Mouse (Mus musculus) MEL (cell line): ENCODE data around the gene Cpeb2. TPM values are rescaled to one million over a fixed set of nuclear protein-coding genes. Genes with fewer than 3 reads are reported as not detected.

Experiments
- DNase-seq: peaks from one replicate; pipeline ENCODE4 v3.0.0; 2011; ENCODE audit warnings: low read depth, low spot score
- H3K27ac ChIP-seq: 2 replicates; pipeline ENCODE4 v1.5.1; 2012; ENCODE audit warnings: low read depth, mild to moderate bottlenecking, control low read depth, low read length, moderate library complexity; ENCODE audit not compliant: control insufficient read depth
- H3K27me3 ChIP-seq, 2 experiments: fragments of 150-350 bp in 1 of 2; sonication (generic) in 1 of 2; 2 replicates each; pipeline ENCODE4 v1.6.1; 2012; ENCODE audit warnings: low read length in 2 of 2, mild to moderate bottlenecking in 2 of 2, improper control_type of control experiment in 1 of 2, moderate library complexity in 1 of 2; ENCODE audit not compliant: insufficient read depth in 2 of 2, control insufficient read depth in 1 of 2
- H3K36me3 ChIP-seq, 2 experiments: 2 replicates each; pipeline ENCODE4 v1.6.1; 2012 to 2014; ENCODE audit warnings: low read length in 2 of 2, improper control_type of control experiment in 1 of 2, inconsistent platforms in 1 of 2, mild to moderate bottlenecking in 1 of 2; ENCODE audit not compliant: insufficient read depth in 2 of 2, control insufficient read depth in 1 of 2
- H3K4me1 ChIP-seq, 2 experiments: fragments of 150-350 bp in 1 of 2; sonication (generic) in 1 of 2; 2 replicates each; pipeline ENCODE4 v1.6.1; 2012; ENCODE audit warnings: low read length in 2 of 2, improper control_type of control experiment in 1 of 2, mild to moderate bottlenecking in 1 of 2; ENCODE audit not compliant: insufficient read depth in 2 of 2, control insufficient read depth in 1 of 2
- H3K4me3 ChIP-seq, 2 experiments: fragments of 150-350 bp in 1 of 2; sonication (generic) in 1 of 2; 2 replicates each; pipeline ENCODE4 v1.5.1; 2012; ENCODE audit warnings: low read depth in 2 of 2, low read length in 2 of 2, mild to moderate bottlenecking in 2 of 2, moderate library complexity in 2 of 2, control low read depth in 1 of 2, improper control_type of control experiment in 1 of 2; ENCODE audit not compliant: control insufficient read depth in 1 of 2, insufficient read depth in 1 of 2
- H3K79me2 ChIP-seq: 2 replicates; pipeline ENCODE4 v1.6.1; 2012; ENCODE audit warnings: mild to moderate bottlenecking, low read length, moderate library complexity; ENCODE audit not compliant: control insufficient read depth, poor library complexity, insufficient read depth
- H3K9ac ChIP-seq: 2 replicates; pipeline ENCODE4 v1.6.1; 2012; ENCODE audit warnings: low read depth, mild to moderate bottlenecking, control low read depth, low read length, moderate library complexity; ENCODE audit not compliant: control insufficient read depth, poor library complexity, severe bottlenecking
- H3K9me3 ChIP-seq: fragments of 150-350 bp; sonication (generic); replicated peaks from 2 replicates; pipeline ENCODE4 v1.6.1; 2012; ENCODE audit warnings: mild to moderate bottlenecking, low read length, improper control_type of control experiment, moderate library complexity; ENCODE audit not compliant: insufficient read depth
- E2F4 ChIP-seq: IDR thresholded peaks from 2 replicates; pipeline ENCODE4 v1.6.1; 2011; ENCODE audit warnings: low read depth, low read length, improper control_type of control experiment, borderline replicate concordance
- EP300 ChIP-seq, 2 experiments: IDR thresholded peaks; 2 replicates each; pipeline ENCODE4 v1.6.1; 2011; ENCODE audit warnings: improper control_type of control experiment in 2 of 2, low read length in 2 of 2, low read depth in 1 of 2, mild to moderate bottlenecking in 1 of 2
- ETS1 ChIP-seq: IDR thresholded peaks from 2 replicates; pipeline ENCODE4 v1.6.1; 2012; ENCODE audit warnings: low read depth, mild to moderate bottlenecking, inconsistent platforms, low read length, improper control_type of control experiment, moderate library complexity
- GABPA ChIP-seq: IDR thresholded peaks from 2 replicates; pipeline ENCODE4 v1.6.1; 2012; ENCODE audit warnings: low read depth, mild to moderate bottlenecking, inconsistent platforms, low read length, improper control_type of control experiment, moderate library complexity
- GATA1 ChIP-seq: IDR thresholded peaks from 2 replicates; pipeline ENCODE4 v1.6.1; 2011; ENCODE audit warnings: low read depth, low read length, improper control_type of control experiment
- HCFC1 ChIP-seq: IDR thresholded peaks from 2 replicates; pipeline ENCODE4 v1.6.1; 2012; ENCODE audit warnings: low read depth, mild to moderate bottlenecking, inconsistent platforms, low read length, improper control_type of control experiment, moderate library complexity
- KAT2A ChIP-seq: conservative IDR thresholded peaks from 2 replicates; pipeline ENCODE4 v1.6.1; 2012; ENCODE audit warnings: low read depth, low read length, improper control_type of control experiment, inconsistent platforms
- MAFK ChIP-seq: IDR thresholded peaks from 2 replicates; pipeline ENCODE4 v1.6.1; 2011; ENCODE audit warnings: low read depth, mild to moderate bottlenecking, low read length, improper control_type of control experiment, borderline replicate concordance
- MEF2A ChIP-seq: IDR thresholded peaks from 2 replicates; pipeline ENCODE4 v1.6.1; 2014; ENCODE audit warnings: low read depth, mild to moderate bottlenecking, inconsistent platforms, low read length, improper control_type of control experiment; ENCODE audit not compliant: poor library complexity, insufficient replicate concordance, severe bottlenecking; ENCODE audit errors: extremely low read depth
- MXI1 ChIP-seq: IDR thresholded peaks from 2 replicates; pipeline ENCODE4 v1.6.1; 2011; ENCODE audit warnings: mild to moderate bottlenecking, low read depth, low read length, improper control_type of control experiment
- MYB ChIP-seq: IDR thresholded peaks from 2 replicates; pipeline ENCODE4 v1.6.1; 2011; ENCODE audit warnings: mild to moderate bottlenecking, low read depth, low read length, improper control_type of control experiment
- POLR2A ChIP-seq, 2 experiments: IDR thresholded peaks; 2 replicates each; pipeline ENCODE4 v1.6.1; 2011 to 2012; ENCODE audit warnings: low read length in 2 of 2, mild to moderate bottlenecking in 2 of 2, control low read depth in 1 of 2, improper control_type of control experiment in 1 of 2, low read depth in 1 of 2, moderate library complexity in 1 of 2; ENCODE audit not compliant: control insufficient read depth in 1 of 2, insufficient read depth in 1 of 2, poor library complexity in 1 of 2
- POLR2AphosphoS2 ChIP-seq: IDR thresholded peaks from 2 replicates; pipeline ENCODE4 v1.6.1; 2011; ENCODE audit warnings: low read length, improper control_type of control experiment
- RAD21 ChIP-seq: IDR thresholded peaks from 2 replicates; pipeline ENCODE4 v1.6.1; 2011; ENCODE audit warnings: mild to moderate bottlenecking, low read depth, low read length, improper control_type of control experiment
- RCOR1 ChIP-seq: IDR thresholded peaks from 2 replicates; pipeline ENCODE4 v1.6.1; 2012; ENCODE audit warnings: low read depth, mild to moderate bottlenecking, inconsistent platforms, low read length, improper control_type of control experiment
- SIN3A ChIP-seq: IDR thresholded peaks from 2 replicates; pipeline ENCODE4 v1.6.1; 2012; ENCODE audit warnings: low read length, improper control_type of control experiment, inconsistent platforms
- SMC3 ChIP-seq: IDR thresholded peaks from 2 replicates; pipeline ENCODE4 v1.6.1; 2011; ENCODE audit warnings: low read depth, low read length, improper control_type of control experiment
- TAL1 ChIP-seq: IDR thresholded peaks from 2 replicates; pipeline ENCODE4 v1.6.1; 2012; ENCODE audit warnings: mild to moderate bottlenecking, inconsistent platforms, low read length, moderate library complexity, mixed read lengths
- TCF12 ChIP-seq: IDR thresholded peaks from 2 replicates; pipeline ENCODE4 v1.6.1; 2014; ENCODE audit warnings: low read depth, mild to moderate bottlenecking, inconsistent platforms, low read length, improper control_type of control experiment, moderate library complexity
- ZMIZ1 ChIP-seq: IDR thresholded peaks from 2 replicates; pipeline ENCODE4 v1.6.1; 2012; ENCODE audit warnings: low read depth, mild to moderate bottlenecking, inconsistent platforms, low read length, improper control_type of control experiment, moderate library complexity
- ZNF384 ChIP-seq: IDR thresholded peaks from 2 replicates; pipeline ENCODE4 v1.6.1; 2012; ENCODE audit warnings: low read depth, mild to moderate bottlenecking, inconsistent platforms, low read length, improper control_type of control experiment
- polyA plus RNA-seq, 2 experiments: library from polyadenylated mRNA; stranded (reverse) in 1 of 2; unstranded in 1 of 2; fragments of >175 nt in 1 of 2; fragments of >200 nt in 1 of 2; gene quantifications; 2 replicates each; pipeline versions ENCODE4 v1.2.1 to v1.2.4; 2012; ENCODE audit warnings: low replicate concordance in 2 of 2, low read depth in 1 of 2; ENCODE audit not compliant: insufficient read length in 2 of 2, insufficient read depth in 1 of 2, missing spikeins in 1 of 2
- total RNA-seq: library from RNA; depleted of rRNA; stranded (reverse); fragments of 300-350 nt; gene quantifications from 2 replicates; pipeline ENCODE4 v1.2.3, GENCODE M21; 2012

Gene Cpeb2
- total and polyA plus RNA-seq, 3 experiments: 0.69 to 2.0 TPM; not detected in 1

DNA sequence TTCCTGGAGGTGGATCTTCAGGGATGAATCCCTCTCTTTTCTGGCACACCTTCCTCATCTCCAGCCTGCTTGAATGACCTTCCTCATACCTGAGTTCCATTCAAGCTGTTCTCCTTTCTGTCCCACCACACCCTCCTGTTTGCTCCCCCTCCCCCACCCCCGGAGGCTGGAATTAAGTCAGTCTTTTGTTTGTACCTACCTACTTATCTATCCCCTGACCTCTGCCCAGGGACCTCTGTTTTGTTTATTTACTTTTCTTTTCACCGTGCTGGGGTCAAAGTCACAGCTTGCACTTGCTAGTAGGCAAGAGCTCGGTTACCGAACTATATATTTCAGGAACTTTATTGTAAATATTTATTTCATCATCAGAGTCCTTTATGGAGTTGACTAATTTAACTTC lies 15.5 kb upstream of the Cpeb2 start:
- peaks cover 0 to 8% of the 10 kb centered on the region in 2 experiments; a peak in 2 of 4 replicates for H3K36me3 ChIP-seq
- H3K27me3 ChIP-seq: no peaks in the 10 kb centered on the region
- H3K79me2 ChIP-seq: no peaks in the 10 kb centered on the region
- H3K27ac ChIP-seq: no peak overlapping the region
- H3K4me3 ChIP-seq: no peak overlapping the region
- H3K9me3 ChIP-seq: no peaks in the 10 kb centered on the region
- DNase-seq: no peak
- no peak overlapping the region for H3K9ac ChIP-seq
- TF ChIP-seq POLR2A (IDR thresholded peaks at IDR 0.05; ENCODE audit: control insufficient read depth in 1 of 2, insufficient read depth in 1 of 2, low read depth in 1 of 2, low read length in 2 of 2, poor library complexity in 1 of 2): no peak
- no peak for TF ChIP-seq MEF2A
- TF ChIP-seq GABPA: no peak
- TF ChIP-seq TAL1: no peak
- TF ChIP-seq RAD21: no peak
- TF ChIP-seq ZMIZ1: no peak
- TF ChIP-seq E2F4: no peak
- TF ChIP-seq GATA1: no peak
- no peak for TF ChIP-seq KAT2A
- no peak for TF ChIP-seq POLR2AphosphoS2
- H3K4me1 ChIP-seq: peaks cover 0 to 7% of the 10 kb centered on the region in 2 experiments; a peak in 2 of 4 replicates

- Histone ChIP-seq H3K4me1 (peaks cover 0 to 7% of the 10 kb centered on the region in 2 experiments; a peak in 2 of 4 replicates), H3K9ac (no peak overlapping the region), H3K27ac (peak overlapping the region; percentile 7; the same call in 1 of the 2 replicates), H3K36me3 (peaks cover 0 to 9% of the 10 kb centered on the region in 2 experiments; a peak in 2 of 4 replicates), H3K79me2 (no peaks in the 10 kb centered on the region), H3K9me3 (no peaks in the 10 kb centered on the region), H3K4me3 (no peak overlapping the region), H3K27me3 (no peaks in the 10 kb centered on the region)
- DNase-seq: peak; percentile 73
- TF ChIP-seq GATA1 (peak; percentile 33; the same call in 1 of the 2 replicates), MXI1 (peak; percentile 45; the same call in 1 of the 2 replicates), MYB (no peak), MAFK (peak; percentile 58; the same call in 1 of the 2 replicates), HCFC1 (0 out of 2 replicates have a peak, but pooled peaks have one; percentile 16), ZNF384 (peak; percentile 19; the same call in 1 of the 2 replicates), SIN3A (no peak), TCF12 (no peak), RCOR1 (peak; percentile 72), ETS1 (peak; percentile 59), SMC3 (0 out of 2 replicates have a peak, but pooled peaks have one; percentile 8), EP300 (IDR thresholded peaks at IDR 0.05; ENCODE audit: low read depth in 1 of 2, low read length in 2 of 2) (peak; percentile 34 to 66)
Measured at GRCm38 (mm10) chr5:43217987-43218846, 14.8 kb upstream of the Cpeb2 start.
